Mouse (Mus musculus) neural tube, embryonic 11.5 days (tissue): ENCODE measurements at regions not wholly inside any gene's neighbourhood (a gene's known extent, or its start where the extent isn't known, plus 50 kb on each side); places are given as distances from the start of the nearest gene placed in this dataset. TPM values are rescaled to one million over a fixed set of nuclear protein-coding genes. Genes with fewer than 3 reads are reported as not detected.

Source experiments
- ATAC-seq: fragments of 200-750 bp; cut with Nextera tagmentation; 2 replicates; pipeline ENCODE4 v1.8.0; 2017; ENCODE audit warnings: moderate number of reproducible peaks, mild to moderate bottlenecking, moderate TSS enrichment, moderate library complexity; ENCODE audit not compliant: insufficient read depth, low FRiP score, low TSS enrichment
- DNase-seq: peaks from one replicate; pipeline ENCODE4 v3.0.0-alpha.2; 2015; ENCODE audit warnings: low spot score
- H3K27ac ChIP-seq: fragments of 300-500 bp; sonication (generic); 2 replicates; pipeline ENCODE4 v1.5.1; 2014; ENCODE audit warnings: low read depth, mild to moderate bottlenecking, low read length
- H3K27me3 ChIP-seq: fragments of 300-500 bp; sonication (generic); 2 replicates; pipeline ENCODE4 v1.6.1; 2014; ENCODE audit warnings: mild to moderate bottlenecking, low read length, mixed read lengths; ENCODE audit not compliant: control insufficient read depth, insufficient read depth
- H3K36me3 ChIP-seq: fragments of 300-500 bp; sonication (generic); 2 replicates; pipeline ENCODE4 v1.6.1; 2014; ENCODE audit warnings: mild to moderate bottlenecking, low read length, moderate library complexity, mixed read lengths; ENCODE audit not compliant: control insufficient read depth, insufficient read depth
- H3K4me1 ChIP-seq: fragments of 300-500 bp; sonication (generic); 2 replicates; pipeline ENCODE4 v1.6.1; 2014; ENCODE audit warnings: low read length, mixed read lengths; ENCODE audit not compliant: control insufficient read depth, insufficient read depth
- H3K4me2 ChIP-seq: fragments of 300-500 bp; sonication (generic); 2 replicates; pipeline ENCODE4 v1.6.1; 2014; ENCODE audit warnings: low read depth, mild to moderate bottlenecking, moderate library complexity
- H3K4me3 ChIP-seq: fragments of 300-500 bp; sonication (generic); 2 replicates; pipeline ENCODE4 v1.5.1; 2014; ENCODE audit warnings: low read depth, low read length
- H3K9ac ChIP-seq: fragments of 300-500 bp; sonication (generic); 2 replicates; pipeline ENCODE4 v1.6.1; 2014; ENCODE audit warnings: mild to moderate bottlenecking, low read length
- H3K9me3 ChIP-seq: fragments of 300-500 bp; sonication (generic); 2 replicates; pipeline ENCODE4 v1.6.1; 2016; ENCODE audit warnings: low read length; ENCODE audit not compliant: control insufficient read depth
- WGBS: fragments of 180-500 bp; shearing (Covaris S2); extraction: QIAGEN DNeasy Blood & Tissue Kit; methylation state at CpG from one replicate; pipeline ENCODE4 v1.1.7; 2014; 5-methylcytosine and 5-hydroxymethylcytosine counted together
- microRNA-seq: library from miRNA; unstranded; fragments of <30 nt; microRNA quantifications from one replicate; pipeline ENCODE4, GENCODE M21; 2016

DNA sequence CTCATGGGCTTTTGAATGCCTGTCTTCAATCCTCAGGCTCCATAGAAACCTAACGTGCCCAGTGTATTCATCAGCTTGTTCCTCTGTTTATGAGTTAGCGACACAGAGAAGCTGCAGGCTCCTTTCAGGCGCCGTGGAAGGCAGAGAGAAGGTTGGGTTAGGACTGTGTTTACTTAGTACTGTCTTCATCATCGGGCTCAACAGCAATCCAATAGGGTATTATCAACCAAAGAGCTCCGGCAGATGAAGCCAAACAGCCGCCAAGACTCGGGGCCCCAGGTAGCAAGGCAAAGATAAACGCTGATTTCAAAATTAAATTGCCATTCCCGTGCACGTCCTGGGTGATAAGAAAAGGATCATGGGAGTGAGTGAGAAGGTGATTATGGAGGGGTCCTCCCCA lies 50.5 kb upstream of the Mc3r start:
- no peak overlapping the region for H3K9ac ChIP-seq
- H3K9me3 ChIP-seq = no peaks in the 10 kb centered on the region
- H3K4me2 ChIP-seq = no peak overlapping the region
- no peak overlapping the region for H3K4me3 ChIP-seq
- DNase-seq = no peak
- 93% methylated on average over 11 of the region's 11 CpGs for WGBS
- H3K27me3 ChIP-seq = no peaks in the 10 kb centered on the region
- ATAC-seq = no peak
- no peak overlapping the region for H3K27ac ChIP-seq
- no peaks in the 10 kb centered on the region for H3K4me1 ChIP-seq
- no peaks in the 10 kb centered on the region for H3K36me3 ChIP-seq

Small RNA genes lying in the stretch of these regions (microRNA-seq; reads per million reads assigned to microRNA genes)
- not detected for gene Gm44301
